Mouse (Mus musculus) liver, postnatal 0 days (tissue): Measurements from ENCODE around the gene Trrap. TPM values are rescaled to one million over a fixed set of nuclear protein-coding genes. Genes with fewer than 3 reads are reported as not detected.
"Not testable (repeated sequence)": the region's sequence is repeated elsewhere in the genome, so short reads cannot be mapped to it uniquely, and the experiment has no call there.

Experiments used
- ATAC-seq: fragments of 200-750 bp; cut with Nextera tagmentation; 2 replicates; pipeline ENCODE4 v1.8.0; 2017; ENCODE audit warnings: mild to moderate bottlenecking, moderate library complexity
- DNase-seq: peaks from one replicate; pipeline ENCODE4 v3.0.0-alpha.2; 2016
- H3K27ac ChIP-seq: fragments of 300-500 bp; sonication (generic); 2 replicates; pipeline ENCODE4 v1.5.1; 2014; ENCODE audit warnings: antibody characterized with exemption, moderate library complexity, mild to moderate bottlenecking, low read depth
- H3K27me3 ChIP-seq: fragments of 300-500 bp; sonication (generic); 2 replicates; pipeline ENCODE4 v1.6.1; 2014; ENCODE audit warnings: low read length, control low read depth, mixed read lengths; ENCODE audit not compliant: insufficient read depth
- H3K36me3 ChIP-seq: fragments of 300-500 bp; sonication (generic); replicated peaks from 2 replicates; pipeline ENCODE4 v1.6.1; 2014; ENCODE audit warnings: mild to moderate bottlenecking, control low read depth, low read length, moderate library complexity, mixed read lengths; ENCODE audit not compliant: insufficient read depth
- H3K4me1 ChIP-seq: fragments of 300-500 bp; sonication (generic); 2 replicates; pipeline ENCODE4 v1.6.1; 2014; ENCODE audit warnings: antibody characterized with exemption, mild to moderate bottlenecking, control low read depth; ENCODE audit not compliant: insufficient read depth
- H3K4me2 ChIP-seq: fragments of 300-500 bp; sonication (generic); 2 replicates; pipeline ENCODE4 v1.6.1; 2014; ENCODE audit warnings: low read depth, mild to moderate bottlenecking, low read length, moderate library complexity, mixed read lengths
- H3K4me3 ChIP-seq: fragments of 300-500 bp; sonication (generic); 2 replicates; pipeline ENCODE4 v1.5.1; 2014; ENCODE audit warnings: low read depth, low read length
- H3K9ac ChIP-seq: fragments of 300-500 bp; sonication (generic); replicated peaks from 2 replicates; pipeline ENCODE4 v1.6.1; 2014; ENCODE audit warnings: mild to moderate bottlenecking, moderate library complexity
- H3K9me3 ChIP-seq: fragments of 300-500 bp; sonication (generic); 2 replicates; pipeline ENCODE4 v1.6.1; 2016; ENCODE audit warnings: mild to moderate bottlenecking, control low read depth, low read length, mixed read lengths
- CTCF ChIP-seq: sonication (generic); IDR thresholded peaks from 2 replicates; pipeline ENCODE4 v1.5.1; 2016; ENCODE audit warnings: antibody characterized with exemption, low read depth
- EP300 ChIP-seq: IDR thresholded peaks from 2 replicates; pipeline ENCODE4 v1.6.1; 2016; ENCODE audit warnings: antibody characterized with exemption, low read depth, mild to moderate bottlenecking
- WGBS: fragments of 180-500 bp; shearing (Covaris S2); extraction: QIAGEN DNeasy Blood & Tissue Kit; methylation state at CpG from one replicate; pipeline ENCODE4 v1.1.7; 2014; ENCODE audit not compliant: insufficient replicate concordance; 5-methylcytosine and 5-hydroxymethylcytosine counted together
- polyA plus RNA-seq: library from polyadenylated mRNA; unstranded; fragments of >200 nt; fragmentation: Nextera tagmentation; extraction: Ambion mirVana; gene quantifications from 2 replicates; pipeline ENCODE4 v1.2.1, GENCODE M21; 2015

Gene Trrap
- 11.7 and 12.3 TPM in 2 replicates for polyA plus RNA-seq

GRCm38 (mm10) chr5:144767106-144767798 is at the start of gene Trrap:
Gene Trrap (plus strand): TSS chr5:144767732.
- peaks cover 16% of the 10 kb centered on the region for H3K4me1 ChIP-seq
- not testable (repeated sequence) for ATAC-seq, H3K36me3 ChIP-seq, H3K9me3 ChIP-seq, H3K27me3 ChIP-seq, DNase-seq
- H3K27ac ChIP-seq, result peak within 1 kb of the TSS; percentile 96
- H3K4me2 ChIP-seq, result peak within 1 kb of the TSS; percentile 89
- WGBS, result 72% methylated on average over 14 of the region's 15 CpGs
- H3K4me3 ChIP-seq, result peak within 1 kb of the TSS; percentile 88
- H3K9ac ChIP-seq, result peak within 1 kb of the TSS; percentile 93

GRCm38 (mm10) chr5:144719781-144720180 is 47.8 kb upstream of the Trrap start:
- Histone ChIP-seq H3K4me3 (no peak overlapping the region), H3K27ac (no peak overlapping the region), H3K4me1 (no peaks in the 10 kb centered on the region), H3K9ac (no peak overlapping the region), H3K4me2 (no peak overlapping the region), H3K9me3 (no peaks in the 10 kb centered on the region), H3K27me3 (no peaks in the 10 kb centered on the region), H3K36me3 (no peaks in the 10 kb centered on the region)
- 75% methylated on average over 6 of the region's 6 CpGs for WGBS
- ATAC-seq, result no peak
- no peak for TF ChIP-seq EP300
- no peak for TF ChIP-seq CTCF
- no peak for DNase-seq

GRCm38 (mm10) chr5:144720281-144720680 is 47.3 kb upstream of the Trrap start:
- no peaks in the 10 kb centered on the region for H3K36me3 ChIP-seq
- H3K9me3 ChIP-seq, result no peaks in the 10 kb centered on the region
- H3K4me3 ChIP-seq, result no peak overlapping the region
- ATAC-seq (no peak), DNase-seq (no peak)
- H3K9ac ChIP-seq, result no peak overlapping the region
- H3K27ac ChIP-seq, result no peak overlapping the region
- H3K27me3 ChIP-seq, result no peaks in the 10 kb centered on the region
- H3K4me2 ChIP-seq, result no peak overlapping the region
- 76% methylated on average over 4 of the region's 4 CpGs for WGBS
- no peaks in the 10 kb centered on the region for H3K4me1 ChIP-seq
- TF ChIP-seq CTCF, result no peak
- TF ChIP-seq EP300, result no peak

GRCm38 (mm10) chr5:144724926-144725325 is 42.6 kb upstream of the Trrap start:
- H3K36me3 ChIP-seq, result no peaks in the 10 kb centered on the region
- H3K27me3 ChIP-seq, result no peaks in the 10 kb centered on the region; the same call in 1 of the 2 replicates

GRCm38 (mm10) chr5:144725554-144725953 is 42.0 kb upstream of the Trrap start:
- H3K27ac ChIP-seq, result no peak overlapping the region
- TF ChIP-seq EP300 (no peak), CTCF (no peak; the same call in 1 of the 2 replicates)
- 73% methylated on average over 3 of the region's 3 CpGs for WGBS

More at GRCm38 (mm10) chr5:144724926-144725325, 42.6 kb upstream of the Trrap start:
- DNase-seq (no peak), ATAC-seq (no peak)
- no peak for TF ChIP-seq EP300
- no peak for TF ChIP-seq CTCF
- no peaks in the 10 kb centered on the region for H3K9me3 ChIP-seq
- no peaks in the 10 kb centered on the region for H3K4me1 ChIP-seq
- H3K27ac ChIP-seq, result no peak overlapping the region
- H3K4me3 ChIP-seq, result no peak overlapping the region
- H3K4me2 ChIP-seq, result no peak overlapping the region
- WGBS, result 52% methylated on average over 2 of the region's 2 CpGs
- H3K9ac ChIP-seq, result no peak overlapping the region

GRCm38 (mm10) chr5:144727119-144727518 is 40.4 kb upstream of the Trrap start:
- Histone ChIP-seq H3K36me3 (no peaks in the 10 kb centered on the region), H3K9ac (no peak overlapping the region), H3K27ac (no peak overlapping the region), H3K4me1 (no peaks in the 10 kb centered on the region), H3K4me2 (no peak overlapping the region), H3K4me3 (no peak overlapping the region), H3K9me3 (no peaks in the 10 kb centered on the region), H3K27me3 (no peaks in the 10 kb centered on the region; the same call in 1 of the 2 replicates)
- DNase-seq (peak; percentile 70), ATAC-seq (no peak)
- TF ChIP-seq EP300 (no peak), CTCF (peak; percentile 84)
- WGBS, result 9% methylated on average over 9 of the region's 9 CpGs

More at GRCm38 (mm10) chr5:144725554-144725953, 42.0 kb upstream of the Trrap start:
- Histone ChIP-seq H3K4me2 (no peak overlapping the region), H3K9me3 (no peaks in the 10 kb centered on the region), H3K36me3 (no peaks in the 10 kb centered on the region), H3K4me3 (no peak overlapping the region), H3K27me3 (no peaks in the 10 kb centered on the region; the same call in 1 of the 2 replicates), H3K9ac (no peak overlapping the region), H3K4me1 (no peaks in the 10 kb centered on the region)
- DNase-seq (no peak), ATAC-seq (no peak)
